Mouse (Mus musculus): ENCODE measurements around the gene Stag2. TPM values are rescaled to one million over a fixed set of nuclear protein-coding genes. Genes with fewer than 3 reads are reported as not detected.

Gene Stag2
- 31.1 and 35.0 TPM in 2 replicates for polyA plus RNA-seq (2015; fragmentation: Nextera tagmentation; extraction: Ambion mirVana)

DNA sequence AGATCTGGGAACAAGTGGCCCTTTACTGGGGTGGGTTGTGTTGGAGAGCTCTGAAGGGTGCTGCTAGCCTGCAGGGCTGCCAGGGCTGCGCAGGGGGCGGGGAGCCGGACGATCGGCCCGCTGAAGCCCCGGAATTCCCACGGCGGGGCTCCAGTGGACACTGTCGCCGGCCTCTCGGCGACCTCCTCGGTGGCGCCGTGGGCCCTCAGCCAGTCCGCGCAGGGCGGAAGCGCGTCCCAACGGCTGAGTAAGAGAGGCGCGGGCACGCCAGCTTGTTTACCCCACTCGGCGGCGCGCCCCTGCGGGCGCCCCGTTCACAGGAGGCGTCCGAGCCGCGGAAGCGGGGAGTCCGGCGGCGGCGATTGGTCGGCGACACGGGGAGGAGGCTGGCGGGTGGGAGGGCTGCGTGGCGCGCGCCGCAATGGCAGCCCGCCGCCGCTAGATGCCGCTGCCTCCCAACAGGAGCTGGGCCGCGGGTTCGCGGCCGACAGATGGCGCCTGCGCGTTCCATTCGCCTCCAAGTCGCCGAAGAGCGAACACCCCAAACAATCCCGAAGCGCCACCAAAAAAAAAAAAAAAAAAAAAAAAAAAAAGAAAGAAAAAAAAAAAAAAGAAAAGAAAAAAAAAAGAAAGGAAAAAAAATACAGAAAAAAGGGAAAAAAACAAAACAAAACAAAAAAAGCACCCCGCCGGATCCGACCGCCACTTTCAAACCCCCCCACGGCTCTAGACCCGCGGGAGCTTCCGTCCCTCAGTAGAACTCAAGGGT, at the start of gene Stag2:
Gene Stag2, plus strand, starts transcription at position 530 of the 769 bp plus-strand sequence.
- ATAC-seq (replicated peaks; ENCODE audit: low FRiP score, low read depth) (peak; percentile 87), DNase-seq (ENCODE audit: low spot score) (peak; percentile 90)
- H3K36me3 ChIP-seq (ENCODE audit: insufficient read depth, low read length): no peaks in the 10 kb centered on the region
- 11% methylated on average over 73 of the region's 76 CpGs for WGBS
- H3K27ac ChIP-seq: peak within 1 kb of the TSS; percentile 99
- no peaks in the 10 kb centered on the region for H3K27me3 ChIP-seq (ENCODE audit: insufficient read depth, low read length)
- H3K4me1 ChIP-seq (replicated peaks; ENCODE audit: insufficient read depth, low read length): no peaks in the 10 kb centered on the region
- H3K9ac ChIP-seq (ENCODE audit: low read depth, low read length): peak within 1 kb of the TSS; percentile 98
- peak; percentile 74 for TF ChIP-seq CTCF (IDR thresholded peaks at IDR 0.05; ENCODE audit: low read depth)
- no peaks in the 10 kb centered on the region for H3K9me3 ChIP-seq (replicated peaks; ENCODE audit: low read length)
- H3K4me2 ChIP-seq (ENCODE audit: low read length): peak within 1 kb of the TSS; percentile 50
- peak within 1 kb of the TSS; percentile 66 for H3K4me3 ChIP-seq (replicated peaks; ENCODE audit: low read depth, low read length)

DNA sequence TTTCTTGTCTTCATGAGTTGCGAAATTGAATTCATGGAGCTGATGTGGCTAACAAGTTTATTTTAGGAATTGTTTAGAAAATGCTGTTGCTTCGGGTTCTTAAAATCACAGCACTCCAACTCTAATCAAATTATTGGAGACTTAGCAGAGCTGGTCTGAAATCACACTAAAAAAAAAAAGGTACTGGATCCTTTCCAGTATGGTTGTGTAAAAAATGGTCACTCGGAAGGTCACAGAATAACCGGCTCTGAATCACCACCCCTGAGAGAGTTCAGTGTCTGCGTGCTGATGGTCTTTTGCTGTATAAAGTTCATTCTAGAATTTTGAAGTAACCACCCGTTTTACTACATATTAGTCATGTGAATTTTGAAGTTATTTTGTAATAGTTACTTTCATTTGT, 42.0 kb upstream of the Stag2 start:
- H3K36me3 ChIP-seq (ENCODE audit: insufficient read depth, low read length): 0 out of 2 replicates have a peak, but pooled peaks cover 3% of the 10 kb centered on the region
- ATAC-seq (replicated peaks; ENCODE audit: low FRiP score, low read depth) (no peak), DNase-seq (ENCODE audit: low spot score) (no peak)
- H3K4me2 ChIP-seq (ENCODE audit: low read length): no peak overlapping the region
- 90% methylated on average over 6 of the region's 6 CpGs for WGBS
- H3K9me3 ChIP-seq (replicated peaks; ENCODE audit: low read length): no peaks in the 10 kb centered on the region; the same call in 1 of the 2 replicates
- no peaks in the 10 kb centered on the region for H3K4me1 ChIP-seq (replicated peaks; ENCODE audit: insufficient read depth, low read length)
- no peaks in the 10 kb centered on the region for H3K27me3 ChIP-seq (ENCODE audit: insufficient read depth, low read length)
- no peak overlapping the region for H3K27ac ChIP-seq
- H3K9ac ChIP-seq (ENCODE audit: low read depth, low read length): no peak overlapping the region
- no peak overlapping the region for H3K4me3 ChIP-seq (replicated peaks; ENCODE audit: low read depth, low read length)
- no peak for TF ChIP-seq CTCF (IDR thresholded peaks at IDR 0.05; ENCODE audit: low read depth)

DNA sequence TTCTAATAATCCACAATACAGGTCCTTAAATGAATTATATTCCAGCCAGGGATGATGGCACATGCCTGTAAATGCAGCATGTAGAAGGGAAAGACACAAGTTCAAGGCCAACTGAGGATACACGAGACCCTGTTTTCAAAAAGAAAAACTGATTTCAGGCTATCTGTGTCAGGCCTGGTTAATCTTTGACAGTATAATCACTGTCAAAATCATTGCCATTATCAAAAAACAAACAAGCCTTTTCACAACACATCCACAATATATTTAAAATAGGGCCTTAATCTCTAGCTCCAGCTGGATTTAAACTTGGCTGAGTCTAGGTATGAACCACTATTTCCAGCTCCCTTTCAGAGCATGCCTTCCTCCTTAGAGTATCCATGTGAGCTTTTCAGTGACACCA, 38.5 kb upstream of the Stag2 start:
- H3K4me2 ChIP-seq (ENCODE audit: low read length): no peak overlapping the region
- no peaks in the 10 kb centered on the region for H3K27me3 ChIP-seq (ENCODE audit: insufficient read depth, low read length)
- no peak overlapping the region for H3K4me3 ChIP-seq (replicated peaks; ENCODE audit: low read depth, low read length)
- no peaks in the 10 kb centered on the region for H3K4me1 ChIP-seq (replicated peaks; ENCODE audit: insufficient read depth, low read length)
- ATAC-seq (replicated peaks; ENCODE audit: low FRiP score, low read depth) (no peak), DNase-seq (ENCODE audit: low spot score) (no peak)
- no peaks in the 10 kb centered on the region for H3K36me3 ChIP-seq (ENCODE audit: insufficient read depth, low read length)
- no peak overlapping the region for H3K27ac ChIP-seq
- WGBS: 74% methylated on average over 1 of the region's 1 CpGs
- no peak overlapping the region for H3K9ac ChIP-seq (ENCODE audit: low read depth, low read length)
- H3K9me3 ChIP-seq (replicated peaks; ENCODE audit: low read length): no peaks in the 10 kb centered on the region; the same call in 1 of the 2 replicates
- TF ChIP-seq CTCF (IDR thresholded peaks at IDR 0.05; ENCODE audit: low read depth): no peak

DNA sequence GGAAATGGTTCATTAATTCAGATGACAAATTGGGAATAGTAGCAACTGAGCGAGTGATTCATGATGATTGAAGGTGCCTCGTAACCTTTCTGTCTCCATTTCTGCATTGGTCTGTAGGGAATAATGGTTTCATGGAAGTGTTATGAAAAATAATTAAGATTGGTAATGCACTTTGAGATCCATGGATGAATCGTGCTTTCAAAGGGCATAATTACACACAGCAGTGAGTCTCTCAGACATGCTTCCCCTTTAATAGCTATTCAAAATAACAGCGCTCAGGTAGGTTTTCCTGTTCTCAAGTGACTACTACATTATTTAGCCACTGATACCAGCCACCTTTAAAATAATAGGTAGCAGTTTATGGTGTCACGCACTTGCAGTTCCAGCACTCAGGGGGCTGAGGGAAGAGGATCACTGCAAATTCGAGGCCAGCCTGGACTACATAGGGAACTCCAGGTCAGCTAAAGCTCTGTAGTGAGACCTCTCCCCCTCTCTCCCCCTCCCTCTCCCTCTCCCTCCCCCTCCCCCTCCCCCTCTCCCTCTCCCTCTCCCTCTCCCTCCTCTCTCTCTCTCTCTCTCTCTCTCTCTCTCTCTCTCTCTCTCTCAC, 29.6 kb upstream of the Stag2 start:
- no peak overlapping the region for H3K4me3 ChIP-seq (replicated peaks; ENCODE audit: low read depth, low read length)
- WGBS: 80% methylated on average over 6 of the region's 6 CpGs
- ATAC-seq (replicated peaks; ENCODE audit: low FRiP score, low read depth): no peak
- DNase-seq (ENCODE audit: low spot score): no peak
- no peak for TF ChIP-seq CTCF (IDR thresholded peaks at IDR 0.05; ENCODE audit: low read depth)
- H3K9me3 ChIP-seq (replicated peaks; ENCODE audit: low read length): no peaks in the 10 kb centered on the region
- H3K4me2 ChIP-seq (ENCODE audit: low read length): no peak overlapping the region
- no peak overlapping the region for H3K9ac ChIP-seq (ENCODE audit: low read depth, low read length)
- H3K4me1 ChIP-seq (replicated peaks; ENCODE audit: insufficient read depth, low read length): no peaks in the 10 kb centered on the region
- H3K27me3 ChIP-seq (ENCODE audit: insufficient read depth, low read length): no peaks in the 10 kb centered on the region
- H3K27ac ChIP-seq: no peak overlapping the region
- H3K36me3 ChIP-seq (ENCODE audit: insufficient read depth, low read length): no peaks in the 10 kb centered on the region

DNA sequence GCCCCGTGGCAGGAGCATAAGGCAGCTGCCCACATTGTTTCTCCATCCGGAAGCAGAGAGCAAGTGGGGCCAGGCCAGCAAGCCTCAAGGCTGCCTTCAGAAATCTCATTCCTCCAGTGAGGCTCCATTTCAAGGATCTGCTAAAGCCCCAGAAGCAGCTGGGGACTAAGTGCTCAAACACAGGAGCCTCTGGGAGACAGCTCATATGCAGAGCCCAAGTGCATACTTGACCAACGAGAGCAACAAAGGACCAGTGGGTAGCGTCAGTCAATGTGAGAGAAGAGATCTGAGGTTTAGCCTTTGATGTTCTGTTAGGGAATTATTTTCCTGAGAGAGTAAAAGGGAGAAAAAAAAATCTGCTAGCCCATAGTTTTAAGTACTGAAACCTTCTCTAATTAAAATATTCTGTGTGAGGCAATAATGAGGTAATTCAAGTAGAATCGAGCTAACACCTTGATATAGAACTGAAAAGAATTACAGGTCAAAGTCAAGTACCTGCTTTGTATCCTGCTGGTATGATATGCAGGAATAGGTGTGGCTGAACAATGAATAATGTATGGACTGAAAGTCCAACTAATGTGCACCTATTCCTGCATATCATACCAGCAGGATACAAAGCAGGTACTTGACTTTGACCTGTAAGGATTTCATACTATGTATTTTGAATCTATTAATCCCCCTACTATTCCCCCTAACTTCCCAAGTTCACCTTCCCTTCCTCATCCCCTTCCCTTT, 24.0 kb upstream of the Stag2 start:
- ATAC-seq (replicated peaks; ENCODE audit: low FRiP score, low read depth) (no peak), DNase-seq (ENCODE audit: low spot score) (no peak)
- no peaks in the 10 kb centered on the region for H3K9me3 ChIP-seq (replicated peaks; ENCODE audit: low read length)
- H3K4me1 ChIP-seq (replicated peaks; ENCODE audit: insufficient read depth, low read length): no peaks in the 10 kb centered on the region
- no peaks in the 10 kb centered on the region for H3K27me3 ChIP-seq (ENCODE audit: insufficient read depth, low read length)
- H3K9ac ChIP-seq (ENCODE audit: low read depth, low read length): no peak overlapping the region
- WGBS: 69% methylated on average over 5 of the region's 5 CpGs
- TF ChIP-seq CTCF (IDR thresholded peaks at IDR 0.05; ENCODE audit: low read depth): no peak
- no peak overlapping the region for H3K27ac ChIP-seq
- H3K4me2 ChIP-seq (ENCODE audit: low read length): no peak overlapping the region
- H3K4me3 ChIP-seq (replicated peaks; ENCODE audit: low read depth, low read length): no peak overlapping the region
- H3K36me3 ChIP-seq (ENCODE audit: insufficient read depth, low read length): no peaks in the 10 kb centered on the region

DNA sequence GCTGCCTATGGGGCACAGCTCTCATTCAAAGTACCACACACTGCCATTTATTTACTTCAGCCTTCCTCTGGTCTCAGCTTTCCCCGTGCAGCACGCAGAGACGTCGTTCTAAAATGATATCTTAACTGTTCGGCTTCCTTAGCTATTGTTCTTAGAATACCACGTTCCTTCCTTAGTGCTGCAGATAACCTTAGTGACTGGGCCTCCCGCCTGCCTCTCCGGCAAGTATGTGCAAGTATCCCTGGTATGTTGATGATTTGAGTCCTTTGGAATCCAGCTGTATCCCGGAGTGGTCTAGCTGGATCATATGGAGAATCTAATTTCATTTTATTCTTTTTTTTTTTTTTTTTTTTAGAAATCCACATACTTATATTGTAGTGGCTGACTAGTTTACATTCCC, 9.2 kb upstream of the Stag2 start:
- WGBS: 58% methylated on average over 9 of the region's 9 CpGs
- ATAC-seq (replicated peaks; ENCODE audit: low FRiP score, low read depth): no peak
- DNase-seq (ENCODE audit: low spot score): peak; percentile 59
- Histone ChIP-seq H3K27ac (no peak overlapping the region), H3K4me1 (replicated peaks; ENCODE audit: insufficient read depth, low read length) (no peaks in the 10 kb centered on the region), H3K9me3 (replicated peaks; ENCODE audit: low read length) (no peaks in the 10 kb centered on the region), H3K27me3 (ENCODE audit: insufficient read depth, low read length) (no peaks in the 10 kb centered on the region), H3K4me2 (ENCODE audit: low read length) (no peak overlapping the region), H3K9ac (ENCODE audit: low read depth, low read length) (no peak overlapping the region), H3K36me3 (ENCODE audit: insufficient read depth, low read length) (no peaks in the 10 kb centered on the region), H3K4me3 (replicated peaks; ENCODE audit: low read depth, low read length) (no peak overlapping the region)
- TF ChIP-seq CTCF (IDR thresholded peaks at IDR 0.05; ENCODE audit: low read depth): no peak
